Mouse (Mus musculus): ENCODE measurements around the gene Mum1l1. TPM values are rescaled to one million over a fixed set of nuclear protein-coding genes. Genes with fewer than 3 reads are reported as not detected.

Mum1l1 gene
- polyA plus RNA-seq, 1 experiment from 2014 or later: 13.0 TPM

GRCm38 (mm10) chrX:139231143-139231542, 21.3 kb downstream of the Mum1l1 start:
- Histone ChIP-seq H3K9me3 (no peaks in the 10 kb centered on the region), H3K4me2 (replicated peaks) (peak overlapping the region; percentile 34), H3K27ac (no peak overlapping the region), H3K4me1 (no peaks in the 10 kb centered on the region), H3K36me3 (no peaks in the 10 kb centered on the region), H3K9ac (no peak overlapping the region), H3K27me3 (replicated peaks) (no peaks in the 10 kb centered on the region), H3K4me3 (no peak overlapping the region)
- ATAC-seq (ENCODE audit: low FRiP score, low read depth): peak; percentile 85
- WGBS: 35% methylated on average over 9 of the region's 9 CpGs

GRCm38 (mm10) chrX:139247294-139247693, 37.5 kb downstream of the Mum1l1 start:
- Histone ChIP-seq H3K36me3 (no peaks in the 10 kb centered on the region), H3K4me3 (no peak overlapping the region), H3K27me3 (replicated peaks) (no peaks in the 10 kb centered on the region), H3K4me1 (no peaks in the 10 kb centered on the region), H3K4me2 (replicated peaks) (no peak overlapping the region), H3K9me3 (no peaks in the 10 kb centered on the region), H3K9ac (no peak overlapping the region), H3K27ac (no peak overlapping the region)
- 82% methylated on average over 3 of the region's 3 CpGs for WGBS
- no peak for ATAC-seq (ENCODE audit: low FRiP score, low read depth)

- no peak overlapping the region for H3K9ac ChIP-seq
- no peaks in the 10 kb centered on the region for H3K4me1 ChIP-seq
- no peak overlapping the region for H3K27ac ChIP-seq
- no peak for ATAC-seq (ENCODE audit: low FRiP score, low read depth)
- no peaks in the 10 kb centered on the region for H3K27me3 ChIP-seq (replicated peaks)
- WGBS: 89% methylated on average over 10 of the region's 10 CpGs
- no peaks in the 10 kb centered on the region for H3K9me3 ChIP-seq
- no peaks in the 10 kb centered on the region for H3K36me3 ChIP-seq
- H3K4me2 ChIP-seq (replicated peaks): no peak overlapping the region
- no peak overlapping the region for H3K4me3 ChIP-seq
These were observed 47.2 kb downstream of the Mum1l1 start for GRCm38 (mm10) chrX:139257072-139257471.

GRCm38 (mm10) chrX:139281966-139282365, 72.1 kb downstream of the Mum1l1 start:
- Histone ChIP-seq H3K27ac (no peak overlapping the region), H3K9me3 (no peaks in the 10 kb centered on the region), H3K4me3 (no peak overlapping the region), H3K36me3 (no peaks in the 10 kb centered on the region), H3K4me2 (replicated peaks) (no peak overlapping the region), H3K4me1 (no peaks in the 10 kb centered on the region), H3K9ac (no peak overlapping the region), H3K27me3 (replicated peaks) (no peaks in the 10 kb centered on the region)
- 98% methylated on average over 4 of the region's 4 CpGs for WGBS
- no peak for ATAC-seq (ENCODE audit: low FRiP score, low read depth)

Other genes starting within 250 kb of the Mum1l1 start
- gene Serpina7, start 124.8 kb upstream of the Mum1l1 start, polyA plus RNA-seq (2016; fragmentation: Nextera tagmentation; extraction: Ambion mirVana): not detected in 2 replicates
- gene 4930513O06Rik, start 123.8 kb upstream of the Mum1l1 start, polyA plus RNA-seq (2016; fragmentation: Nextera tagmentation; extraction: Ambion mirVana): not detected in 2 replicates
- not detected in 2 replicates for gene 4933428M09Rik, start 30.8 kb upstream of the Mum1l1 start, polyA plus RNA-seq (2016; fragmentation: Nextera tagmentation; extraction: Ambion mirVana)
- gene Trap1a, start 123.6 kb downstream of the Mum1l1 start, polyA plus RNA-seq (2016; fragmentation: Nextera tagmentation; extraction: Ambion mirVana): not detected in 2 replicates